Mouse (Mus musculus) adrenal gland, adult (tissue): Measurements from ENCODE around the gene Zfp36.

Experiments
- DNase-seq, 2 experiments: peaks; one replicate each; pipeline ENCODE4 v3.0.0; 2022 to 2023; ENCODE audit warnings: low spot score in 1 of 2; ENCODE audit not compliant: inconsistent age in 2 of 2

The Zfp36 gene

GRCm38 (mm10) chr7:28385196-28385595 lies 5.1 kb upstream of the Zfp36 start:
- no peak for DNase-seq

- no peak for DNase-seq
Observed at GRCm38 (mm10) chr7:28384162-28384561, 4.1 kb upstream of the Zfp36 start.

- DNase-seq = peak in 1 of 2 experiments; percentile 64
Observed at GRCm38 (mm10) chr7:28383606-28384005, 3.6 kb upstream of the Zfp36 start.

GRCm38 (mm10) chr7:28382981-28383396 lies 2.9 kb upstream of the Zfp36 start:
- DNase-seq = peak; percentile 82 to 86

GRCm38 (mm10) chr7:28382347-28382951 lies 2.4 kb upstream of the Zfp36 start:
- no peak for DNase-seq

- DNase-seq = peak; percentile 88 to 96
Observed at GRCm38 (mm10) chr7:28381938-28382337, 1.9 kb upstream of the Zfp36 start.

GRCm38 (mm10) chr7:28381017-28381790 lies 1.2 kb upstream of the Zfp36 start:
- peak; percentile 91 to 96 for DNase-seq

GRCm38 (mm10) chr7:28378769-28379651 lies 1.0 kb downstream of the Zfp36 start:
- DNase-seq = peak; percentile 95 to 99

- peak; percentile 62 to 85 for DNase-seq
Observed at GRCm38 (mm10) chr7:28378066-28378690, 1.9 kb downstream of the Zfp36 start.

GRCm38 (mm10) chr7:28377190-28378065 lies 2.6 kb downstream of the Zfp36 start:
- peak; percentile 57 to 67 for DNase-seq

- peak; percentile 85 to 89 for DNase-seq
Observed at GRCm38 (mm10) chr7:28376011-28376771, 3.9 kb downstream of the Zfp36 start.

GRCm38 (mm10) chr7:28375176-28375921 lies 4.7 kb downstream of the Zfp36 start:
- peak; percentile 93 to 96 for DNase-seq

GRCm38 (mm10) chr7:28374647-28375046 lies 5.4 kb downstream of the Zfp36 start:
- no peak for DNase-seq

- DNase-seq = peak in 1 of 2 experiments; percentile 62
Observed at GRCm38 (mm10) chr7:28373891-28374495, 6.1 kb downstream of the Zfp36 start.

- DNase-seq = peak; percentile 84 to 95
Observed at GRCm38 (mm10) chr7:28373131-28373581, 6.9 kb downstream of the Zfp36 start.

- peak; percentile 98 to 100 for DNase-seq
Observed at GRCm38 (mm10) chr7:28372251-28373108, 7.6 kb downstream of the Zfp36 start, which contains the start of gene Plekhg2. Gene Plekhg2, minus strand, starts transcription at chr7:28372599.

GRCm38 (mm10) chr7:28371514-28371989 lies 8.5 kb downstream of the Zfp36 start:
- DNase-seq = peak in 1 of 2 experiments; percentile 67
